Mouse (Mus musculus) megakaryocyte-erythroid progenitor cell, adult 5-6 weeks (primary cell): Measurements from ENCODE around the gene Meiob. TPM values are rescaled to one million over a fixed set of nuclear protein-coding genes. Genes with fewer than 3 reads are reported as not detected.

Source experiments
- ATAC-seq: replicated peaks from 2 replicates; pipeline ENCODE4 v1.8.0; 2016; ENCODE audit warnings: mild to moderate bottlenecking, inconsistent platforms; ENCODE audit not compliant: severe bottlenecking, poor library complexity, low FRiP score, low TSS enrichment
- total RNA-seq, 2 experiments: library from RNA; stranded (forward) in 1 of 2; stranded (reverse) in 1 of 2; fragments of 200-1000, 215-1000 nt in 1 of 2; fragments of >200 nt in 1 of 2; fragmentation: Nextera tagmentation in 1 of 2; gene quantifications; 2 replicates each; pipeline ENCODE4 v1.2.3; 2014 to 2017

Gene Meiob
- total RNA-seq, 2 experiments from 2014 or later, result 1.4 TPM

- ATAC-seq, result no peak
These were observed 57.7 kb downstream of the Meiob start for GRCm38 (mm10) chr17:24861785-24862184.

DNA sequence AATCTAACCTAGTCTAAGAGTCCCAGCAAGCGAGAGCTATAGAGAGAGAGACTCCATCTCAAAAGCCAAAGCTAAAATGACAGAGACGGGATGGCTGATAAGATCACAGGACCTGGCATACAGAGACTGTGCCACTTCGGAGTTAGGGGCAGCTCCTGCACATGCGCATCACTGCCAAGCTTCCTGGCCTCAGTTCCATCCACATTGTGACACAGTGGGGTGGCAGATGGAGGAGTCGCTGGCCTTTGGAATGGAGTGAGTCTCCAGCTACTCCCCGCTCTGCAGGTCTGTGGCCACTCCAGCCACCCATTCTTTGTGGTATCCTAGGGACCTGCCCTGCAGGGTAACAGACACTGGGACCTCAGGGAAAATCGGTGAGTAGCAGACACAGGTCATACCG lies 61.7 kb downstream of the Meiob start, which contains the start of gene Igfals:
Gene Igfals, plus strand, starts transcription at position 222 of the 400 bp plus-strand sequence.
- no peak for ATAC-seq

DNA sequence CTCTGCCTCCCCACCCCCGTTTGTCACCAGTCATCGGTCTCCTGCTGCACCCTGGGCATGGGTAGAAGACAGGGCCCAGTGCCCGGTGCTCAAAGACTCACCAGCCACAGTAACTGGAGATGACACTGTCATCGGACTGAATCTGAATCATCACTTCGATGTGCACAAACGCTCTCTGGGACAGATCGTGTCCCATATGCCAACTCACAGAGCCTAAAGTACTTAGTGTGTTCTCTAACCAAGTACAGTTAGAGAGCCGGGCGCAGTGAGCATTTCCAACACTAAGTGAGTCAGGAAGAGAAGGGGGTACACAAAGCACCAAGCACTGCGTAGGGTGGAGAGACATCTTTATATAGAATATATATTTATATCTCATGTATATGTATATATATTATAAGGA lies 63.8 kb downstream of the Meiob start:
- no peak for ATAC-seq

GRCm38 (mm10) chr17:24873695-24874404 lies 69.8 kb downstream of the Meiob start:
- no peak for ATAC-seq

DNA sequence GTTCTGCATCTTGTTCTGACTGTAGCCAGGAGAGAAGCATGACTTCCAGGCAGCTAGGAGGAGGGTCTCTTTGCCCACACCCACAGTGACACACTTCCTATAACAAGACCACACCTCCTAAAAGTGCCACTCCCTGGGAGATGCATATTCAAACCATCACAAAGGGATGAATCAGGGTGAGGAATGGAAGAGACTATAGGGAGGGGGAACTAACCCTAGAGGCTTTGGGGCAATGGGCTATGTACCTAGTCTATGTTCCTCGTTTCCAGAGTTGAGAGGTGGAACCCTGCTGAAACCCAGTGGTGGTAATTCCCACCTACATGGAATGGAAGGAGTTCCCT lies 70.3 kb downstream of the Meiob start:
- no peak for ATAC-seq

GRCm38 (mm10) chr17:24874989-24875388 lies 70.9 kb downstream of the Meiob start:
- ATAC-seq, result no peak

GRCm38 (mm10) chr17:24877336-24878116 lies 73.4 kb downstream of the Meiob start:
- ATAC-seq, result no peak

DNA sequence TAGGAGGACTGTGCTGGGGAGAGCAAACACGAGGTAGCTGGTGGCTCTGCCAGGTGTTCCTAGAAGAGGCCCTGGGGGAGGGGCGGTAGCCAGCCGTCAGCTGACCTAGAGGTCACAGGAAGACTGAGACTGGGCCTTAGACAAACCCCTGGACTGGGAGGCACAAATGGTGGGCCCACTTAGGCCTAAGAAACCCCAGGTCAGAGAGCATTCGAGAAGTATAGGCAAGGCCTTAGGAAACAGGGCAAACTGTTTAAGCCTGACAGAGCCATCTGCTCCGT lies 74.0 kb downstream of the Meiob start:
- no peak for ATAC-seq

- no peak for ATAC-seq
These were observed 74.4 kb downstream of the Meiob start for GRCm38 (mm10) chr17:24878531-24878930.

- no peak for ATAC-seq
These were observed 77.8 kb downstream of the Meiob start for GRCm38 (mm10) chr17:24881738-24882440.

DNA sequence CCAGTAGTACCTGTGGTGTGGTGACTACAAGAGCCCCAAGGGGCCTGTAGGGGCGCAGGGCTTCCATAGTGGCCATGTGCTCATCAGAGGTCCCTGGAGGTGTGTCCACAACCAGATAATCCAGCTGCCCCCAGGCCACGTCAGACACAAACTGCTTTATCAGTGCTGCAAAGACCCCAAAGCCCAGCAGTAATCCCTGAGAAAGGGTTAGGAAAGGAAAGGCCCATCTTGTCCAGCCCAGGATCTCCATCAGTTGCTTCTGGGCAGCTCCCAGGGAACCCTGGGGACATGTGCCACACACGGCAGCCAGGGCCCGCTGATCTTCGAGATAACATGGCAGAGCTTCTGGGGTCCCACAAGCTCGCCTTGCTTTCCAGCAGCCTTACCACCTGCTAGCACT lies 80.3 kb downstream of the Meiob start:
- ATAC-seq, result no peak

GRCm38 (mm10) chr17:24885356-24886133 lies 81.5 kb downstream of the Meiob start:
- no peak for ATAC-seq

DNA sequence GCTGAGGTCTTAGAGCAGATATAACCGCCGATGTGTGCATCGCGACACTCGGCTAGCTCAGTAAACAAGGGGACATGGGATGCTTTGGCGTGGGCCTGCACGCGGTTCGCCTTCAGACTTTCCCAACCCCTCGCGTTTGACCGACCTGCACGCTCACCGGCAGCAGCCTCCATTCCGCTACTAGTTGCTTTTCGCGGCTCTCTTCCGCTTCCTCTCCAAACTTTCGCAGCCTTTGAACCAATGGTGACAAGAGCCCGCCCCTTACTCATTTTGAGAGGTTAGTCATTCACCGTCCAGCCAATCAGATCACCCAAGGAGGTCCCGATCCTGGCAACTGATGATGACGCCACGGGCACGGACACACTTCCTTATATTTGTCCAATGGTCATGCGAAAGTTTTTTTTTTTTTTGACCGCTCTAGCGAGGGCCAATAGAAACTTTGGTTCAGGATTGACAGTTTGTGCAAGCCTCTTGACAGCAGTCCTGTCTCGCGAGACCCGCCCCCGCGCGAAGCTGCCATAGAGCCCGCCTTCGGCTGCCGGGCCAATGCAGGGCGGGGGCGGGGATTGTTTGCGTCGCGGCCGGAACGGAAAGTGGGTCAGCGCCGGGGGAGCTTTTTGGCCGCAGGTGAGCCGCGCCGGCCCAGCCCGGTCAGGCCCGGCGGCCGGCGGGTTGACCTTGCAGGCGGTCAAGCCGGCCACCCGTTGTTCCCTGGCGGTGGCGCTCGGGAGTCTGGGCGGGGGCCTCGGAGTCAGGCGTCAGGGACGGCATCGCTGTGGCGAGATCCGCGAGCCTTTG lies 82.2 kb downstream of the Meiob start, which contains the start of the genes Nubp2 and Spsb3:
Gene Nubp2, minus strand, starts transcription at position 216 of the 798 bp plus-strand sequence.
Gene Spsb3, plus strand, starts transcription at position 510 of the 798 bp plus-strand sequence.
- ATAC-seq, result peak; percentile 90

DNA sequence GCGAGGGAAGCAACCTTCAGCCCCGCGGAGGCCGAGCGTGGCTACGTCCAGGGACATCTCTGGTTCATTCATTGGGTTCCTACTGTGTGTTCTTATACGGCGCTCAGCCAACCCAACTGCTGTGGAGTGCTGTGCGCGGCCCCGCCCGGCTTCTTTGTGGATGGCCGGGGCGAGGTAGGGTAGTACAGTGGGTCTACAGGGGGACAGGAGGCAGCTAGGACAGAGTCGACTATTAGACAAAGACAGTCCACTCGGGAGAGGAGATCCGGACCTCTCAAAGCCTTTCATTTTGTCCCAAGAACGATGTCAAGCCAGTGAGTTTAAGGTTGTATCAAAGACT lies 82.8 kb downstream of the Meiob start:
- ATAC-seq, result no peak

GRCm38 (mm10) chr17:24887291-24888080 lies 83.4 kb downstream of the Meiob start:
- no peak for ATAC-seq

DNA sequence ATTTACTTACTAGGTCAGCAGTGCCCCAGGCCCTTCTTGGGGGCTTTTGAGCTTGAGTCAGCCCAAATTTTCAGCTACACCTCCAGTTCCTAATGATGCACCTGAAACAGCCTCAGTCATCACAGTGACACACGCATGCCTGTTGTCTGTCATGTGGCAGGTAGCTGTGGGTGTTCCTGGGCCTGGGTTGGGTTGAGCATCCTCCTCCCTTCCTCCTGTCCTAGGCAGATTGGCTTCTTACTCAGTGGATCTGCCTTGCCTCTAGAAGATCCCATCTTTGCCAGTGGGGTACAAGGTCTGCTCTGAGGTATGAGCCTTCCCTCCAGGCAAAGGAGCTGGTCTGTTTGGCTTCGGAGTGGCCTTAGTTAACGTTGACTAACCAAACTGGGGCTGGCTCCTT lies 84.8 kb downstream of the Meiob start:
- ATAC-seq, result no peak
